Mouse (Mus musculus) embryonic fibroblast, embryonic 13.5 days (primary cell): Measurements from ENCODE around the gene Gm9857.

Experiments
- CTCF ChIP-seq: IDR thresholded peaks from 2 replicates; pipeline ENCODE4 v1.5.1; 2011; ENCODE audit warnings: mild to moderate bottlenecking, control low read depth, low read length, moderate library complexity, borderline replicate concordance; ENCODE audit not compliant: insufficient read depth
- POLR2A ChIP-seq: IDR thresholded peaks from 2 replicates; pipeline ENCODE4 v1.6.1; 2011; ENCODE audit warnings: low read depth, mild to moderate bottlenecking, control low read depth, low read length, moderate library complexity

DNA sequence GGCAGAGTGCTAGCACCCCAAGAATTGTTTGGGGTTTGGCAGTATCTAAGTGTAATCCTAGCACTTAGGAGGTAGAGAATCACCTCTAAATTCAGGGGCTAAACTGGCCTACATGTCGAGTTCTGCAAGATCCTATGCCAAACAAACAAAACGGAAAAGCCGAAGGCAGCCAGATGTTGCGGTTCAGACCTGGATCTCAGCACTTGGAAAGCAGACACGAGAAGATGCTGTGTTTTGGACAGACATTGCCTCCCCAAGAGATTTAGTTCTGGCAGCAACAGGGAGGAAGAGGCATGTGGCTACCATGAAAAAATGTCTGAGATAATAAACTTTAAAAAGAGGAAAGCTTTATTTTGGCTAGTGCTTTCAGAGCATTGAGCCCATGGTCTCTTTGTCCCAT lies 39.6 kb downstream of the Gm9857 start:
- no peak for TF ChIP-seq CTCF
- TF ChIP-seq POLR2A, result no peak
